Mouse (Mus musculus): Measurements from ENCODE around the gene Sirpa. TPM values are rescaled to one million over a fixed set of nuclear protein-coding genes. Genes with fewer than 3 reads are reported as not detected.

The Sirpa gene
- polyA plus RNA-seq, 2 experiments from 2014 or later = 0.22 to 0.86 TPM

- no peak for ATAC-seq
Observed at GRCm38 (mm10) chr2:129606899-129607298, 14.3 kb downstream of the Sirpa start.

- ATAC-seq = no peak
Observed at GRCm38 (mm10) chr2:129613971-129614370, 21.3 kb downstream of the Sirpa start.

- ATAC-seq = no peak
Observed at GRCm38 (mm10) chr2:129614482-129615185, 22.0 kb downstream of the Sirpa start.

GRCm38 (mm10) chr2:129620148-129620547 lies 27.5 kb downstream of the Sirpa start:
- ATAC-seq = no peak

GRCm38 (mm10) chr2:129620881-129621280 lies 28.2 kb downstream of the Sirpa start:
- ATAC-seq = no peak

- no peak for ATAC-seq
Observed at GRCm38 (mm10) chr2:129621654-129622490, 29.2 kb downstream of the Sirpa start.

- ATAC-seq = no peak
Observed at GRCm38 (mm10) chr2:129622918-129623317, 30.3 kb downstream of the Sirpa start.

GRCm38 (mm10) chr2:129623771-129624170 lies 31.1 kb downstream of the Sirpa start:
- ATAC-seq = no peak

GRCm38 (mm10) chr2:129624246-129624918 lies 31.7 kb downstream of the Sirpa start:
- no peak for ATAC-seq

GRCm38 (mm10) chr2:129624956-129625355 lies 32.3 kb downstream of the Sirpa start:
- no peak for ATAC-seq

GRCm38 (mm10) chr2:129625845-129626244 lies 33.2 kb downstream of the Sirpa start:
- ATAC-seq = no peak

- ATAC-seq = no peak
Observed at GRCm38 (mm10) chr2:129626621-129627061, 34.0 kb downstream of the Sirpa start.

GRCm38 (mm10) chr2:129627133-129627532 lies 34.5 kb downstream of the Sirpa start:
- no peak for ATAC-seq

- no peak for ATAC-seq
Observed at GRCm38 (mm10) chr2:129627811-129628210, 35.2 kb downstream of the Sirpa start.

GRCm38 (mm10) chr2:129628456-129629185 lies 36.0 kb downstream of the Sirpa start:
- ATAC-seq = no peak

GRCm38 (mm10) chr2:129629786-129630531 lies 37.3 kb downstream of the Sirpa start:
- ATAC-seq = no peak

- ATAC-seq = no peak
Observed at GRCm38 (mm10) chr2:129630532-129630886, 37.9 kb downstream of the Sirpa start.

GRCm38 (mm10) chr2:129630978-129631660 lies 38.5 kb downstream of the Sirpa start:
- ATAC-seq = no peak

- no peak for ATAC-seq
Observed at GRCm38 (mm10) chr2:129632324-129632723, 39.7 kb downstream of the Sirpa start.

- ATAC-seq = no peak
Observed at GRCm38 (mm10) chr2:129633077-129633732, 40.6 kb downstream of the Sirpa start.

- ATAC-seq = no peak
Observed at GRCm38 (mm10) chr2:129633982-129634381, 41.3 kb downstream of the Sirpa start.
